Mouse (Mus musculus): Measurements from ENCODE around the gene Spaca7.
"Not testable (repeated sequence)": the region's sequence is repeated elsewhere in the genome, so short reads cannot be mapped to it uniquely, and the experiment has no call there.

Spaca7 gene

GRCm38 (mm10) chr8:12572814-12573534 lies at the start of gene Spaca7:
Gene Spaca7 (plus strand): TSS chr8:12573029.
- ATAC-seq (ENCODE audit: insufficient number of reproducible peaks, low FRiP score, low TSS enrichment), result no peak

GRCm38 (mm10) chr8:12524279-12524678 lies 48.5 kb upstream of the Spaca7 start:
- no peak for ATAC-seq (ENCODE audit: insufficient number of reproducible peaks, low FRiP score, low TSS enrichment)

GRCm38 (mm10) chr8:12528659-12529058 lies 44.2 kb upstream of the Spaca7 start:
- no peak for ATAC-seq (ENCODE audit: insufficient number of reproducible peaks, low FRiP score, low TSS enrichment)

GRCm38 (mm10) chr8:12535617-12536016 lies 37.2 kb upstream of the Spaca7 start:
- ATAC-seq (ENCODE audit: insufficient number of reproducible peaks, low FRiP score, low TSS enrichment), result no peak

GRCm38 (mm10) chr8:12536306-12536705 lies 36.5 kb upstream of the Spaca7 start:
- ATAC-seq (ENCODE audit: insufficient number of reproducible peaks, low FRiP score, low TSS enrichment), result no peak

- no peak for ATAC-seq (ENCODE audit: insufficient number of reproducible peaks, low FRiP score, low TSS enrichment)
Observed at GRCm38 (mm10) chr8:12545236-12545635, 27.6 kb upstream of the Spaca7 start.

GRCm38 (mm10) chr8:12545671-12546070 lies 27.2 kb upstream of the Spaca7 start:
- no peak for ATAC-seq (ENCODE audit: insufficient number of reproducible peaks, low FRiP score, low TSS enrichment)

GRCm38 (mm10) chr8:12547466-12548220 lies 25.2 kb upstream of the Spaca7 start:
- ATAC-seq (ENCODE audit: insufficient number of reproducible peaks, low FRiP score, low TSS enrichment), result no peak

GRCm38 (mm10) chr8:12548255-12548654 lies 24.6 kb upstream of the Spaca7 start:
- no peak for ATAC-seq (ENCODE audit: insufficient number of reproducible peaks, low FRiP score, low TSS enrichment)

- ATAC-seq (ENCODE audit: insufficient number of reproducible peaks, low FRiP score, low TSS enrichment), result no peak
Observed at GRCm38 (mm10) chr8:12548680-12549079, 24.1 kb upstream of the Spaca7 start.

GRCm38 (mm10) chr8:12555515-12556145 lies 17.2 kb upstream of the Spaca7 start:
- no peak for ATAC-seq (ENCODE audit: insufficient number of reproducible peaks, low FRiP score, low TSS enrichment)

GRCm38 (mm10) chr8:12558786-12559185 lies 14.0 kb upstream of the Spaca7 start:
- no peak for ATAC-seq (ENCODE audit: insufficient number of reproducible peaks, low FRiP score, low TSS enrichment)

- ATAC-seq (ENCODE audit: insufficient number of reproducible peaks, low FRiP score, low TSS enrichment), result no peak
Observed at GRCm38 (mm10) chr8:12561403-12561960, 11.3 kb upstream of the Spaca7 start.

- no peak for ATAC-seq (ENCODE audit: insufficient number of reproducible peaks, low FRiP score, low TSS enrichment)
Observed at GRCm38 (mm10) chr8:12564307-12564706, 8.5 kb upstream of the Spaca7 start.

- no peak for ATAC-seq (ENCODE audit: insufficient number of reproducible peaks, low FRiP score, low TSS enrichment)
Observed at GRCm38 (mm10) chr8:12565488-12565887, 7.3 kb upstream of the Spaca7 start.

- ATAC-seq (ENCODE audit: insufficient number of reproducible peaks, low FRiP score, low TSS enrichment), result no peak
Observed at GRCm38 (mm10) chr8:12566509-12566908, 6.3 kb upstream of the Spaca7 start.

GRCm38 (mm10) chr8:12576003-12576402 lies 3.2 kb downstream of the Spaca7 start:
- ATAC-seq (ENCODE audit: insufficient number of reproducible peaks, low FRiP score, low TSS enrichment), result no peak

GRCm38 (mm10) chr8:12576739-12577138 lies 3.9 kb downstream of the Spaca7 start:
- no peak for ATAC-seq (ENCODE audit: insufficient number of reproducible peaks, low FRiP score, low TSS enrichment)

- not testable (repeated sequence) for ATAC-seq (ENCODE audit: insufficient number of reproducible peaks, low FRiP score, low TSS enrichment)
Observed at GRCm38 (mm10) chr8:12579339-12579999, 6.6 kb downstream of the Spaca7 start.

- no peak for ATAC-seq (ENCODE audit: insufficient number of reproducible peaks, low FRiP score, low TSS enrichment)
Observed at GRCm38 (mm10) chr8:12583785-12584184, 11.0 kb downstream of the Spaca7 start.

Data from cerebellum, adult (tissue).